Mouse (Mus musculus) kidney, postnatal 0 days (tissue): ENCODE measurements at regions not wholly inside any gene's neighbourhood (a gene's known extent, or its start where the extent isn't known, plus 50 kb on each side); places are given as distances from the start of the nearest gene placed in this dataset.

Source experiments
- ATAC-seq: fragments of 200-750 bp; cut with Nextera tagmentation; replicated peaks from 2 replicates; pipeline ENCODE4 v1.8.0; 2017; ENCODE audit warnings: low read depth, moderate number of reproducible peaks, moderate TSS enrichment, moderate library complexity; ENCODE audit not compliant: low FRiP score
- DNase-seq: peaks from one replicate; pipeline ENCODE4 v3.0.0-alpha.2; 2016; ENCODE audit warnings: low spot score
- H3K27ac ChIP-seq: fragments of 300-500 bp; sonication (generic); 2 replicates; pipeline ENCODE4 v1.5.1; 2014; ENCODE audit warnings: mild to moderate bottlenecking
- H3K27me3 ChIP-seq: fragments of 300-500 bp; sonication (generic); 2 replicates; pipeline ENCODE4 v1.6.1; 2014; ENCODE audit warnings: low read length, mixed read lengths; ENCODE audit not compliant: insufficient read depth
- H3K36me3 ChIP-seq: fragments of 300-500 bp; sonication (generic); 2 replicates; pipeline ENCODE4 v1.6.1; 2014; ENCODE audit warnings: low read length, mixed read lengths; ENCODE audit not compliant: insufficient read depth
- H3K4me1 ChIP-seq: fragments of 300-500 bp; sonication (generic); replicated peaks from 2 replicates; pipeline ENCODE4 v1.6.1; 2014; ENCODE audit warnings: antibody characterized with exemption, low read length, mixed read lengths; ENCODE audit not compliant: insufficient read depth
- H3K4me2 ChIP-seq: fragments of 300-500 bp; sonication (generic); 2 replicates; pipeline ENCODE4 v1.6.1; 2014; ENCODE audit warnings: mild to moderate bottlenecking, low read length, moderate library complexity, mixed read lengths
- H3K4me3 ChIP-seq: fragments of 300-500 bp; sonication (generic); replicated peaks from 2 replicates; pipeline ENCODE4 v1.5.1; 2014; ENCODE audit warnings: low read depth, low read length
- H3K9ac ChIP-seq: fragments of 300-500 bp; sonication (generic); 2 replicates; pipeline ENCODE4 v1.6.1; 2014; ENCODE audit warnings: low read depth, low read length
- H3K9me3 ChIP-seq: fragments of 300-500 bp; sonication (generic); replicated peaks from 2 replicates; pipeline ENCODE4 v1.6.1; 2016; ENCODE audit warnings: low read length, inconsistent platforms, mixed read lengths
- CTCF ChIP-seq: IDR thresholded peaks from 2 replicates; pipeline ENCODE4 v1.5.1; 2016; ENCODE audit warnings: antibody characterized with exemption, low read depth, mild to moderate bottlenecking, moderate library complexity
- WGBS: fragments of 180-500 bp; shearing (Covaris S2); extraction: QIAGEN DNeasy Blood & Tissue Kit; methylation state at CpG from one replicate; pipeline ENCODE4 v1.1.7; 2014; 5-methylcytosine and 5-hydroxymethylcytosine counted together

- 45% methylated on average over 8 of the region's 8 CpGs for WGBS
- peak; percentile 34 for DNase-seq
- no peaks in the 10 kb centered on the region for H3K4me1 ChIP-seq
- no peak overlapping the region for H3K4me2 ChIP-seq
- no peak for TF ChIP-seq CTCF
- H3K36me3 ChIP-seq = no peaks in the 10 kb centered on the region
- no peaks in the 10 kb centered on the region for H3K9me3 ChIP-seq
- H3K27me3 ChIP-seq = no peaks in the 10 kb centered on the region
- no peak overlapping the region for H3K4me3 ChIP-seq
- H3K9ac ChIP-seq = no peak overlapping the region
- no peak overlapping the region for H3K27ac ChIP-seq
- no peak for ATAC-seq
Measured at GRCm38 (mm10) chr3:117108966-117109700, 140.3 kb upstream of the Palmd start.

- no peaks in the 10 kb centered on the region for H3K9me3 ChIP-seq
- no peak overlapping the region for H3K27ac ChIP-seq
- no peak overlapping the region for H3K4me2 ChIP-seq
- no peak overlapping the region for H3K9ac ChIP-seq
- no peak overlapping the region for H3K4me3 ChIP-seq
- 67% methylated on average over 6 of the region's 6 CpGs for WGBS
- no peaks in the 10 kb centered on the region for H3K27me3 ChIP-seq
- no peaks in the 10 kb centered on the region for H3K4me1 ChIP-seq
- TF ChIP-seq CTCF = no peak
- H3K36me3 ChIP-seq = no peaks in the 10 kb centered on the region
- ATAC-seq (no peak), DNase-seq (peak; percentile 5)
Measured at GRCm38 (mm10) chr3:117107986-117108385, 139.2 kb upstream of the Palmd start.

GRCm38 (mm10) chr3:117107378-117107777 is 138.6 kb upstream of the Palmd start:
- Histone ChIP-seq H3K9ac (no peak overlapping the region), H3K36me3 (no peaks in the 10 kb centered on the region), H3K4me2 (no peak overlapping the region), H3K9me3 (no peaks in the 10 kb centered on the region), H3K27ac (no peak overlapping the region), H3K4me3 (no peak overlapping the region), H3K27me3 (no peaks in the 10 kb centered on the region), H3K4me1 (no peaks in the 10 kb centered on the region)
- WGBS = 90% methylated on average over 3 of the region's 3 CpGs
- no peak for TF ChIP-seq CTCF
- DNase-seq (no peak), ATAC-seq (no peak)

- H3K9me3 ChIP-seq = no peaks in the 10 kb centered on the region
- H3K36me3 ChIP-seq = no peaks in the 10 kb centered on the region
- H3K27ac ChIP-seq = no peak overlapping the region
- no peak overlapping the region for H3K4me2 ChIP-seq
- ATAC-seq (no peak), DNase-seq (no peak)
- no peak overlapping the region for H3K9ac ChIP-seq
- no peaks in the 10 kb centered on the region for H3K4me1 ChIP-seq
- no peak overlapping the region for H3K4me3 ChIP-seq
- TF ChIP-seq CTCF = no peak
- no peaks in the 10 kb centered on the region for H3K27me3 ChIP-seq
- WGBS = 64% methylated on average over 2 of the region's 2 CpGs
Measured at GRCm38 (mm10) chr3:117087646-117088045, 118.9 kb upstream of the Palmd start.

GRCm38 (mm10) chr3:117076734-117077133 is 107.9 kb upstream of the Palmd start:
- H3K27me3 ChIP-seq = no peaks in the 10 kb centered on the region
- 51% methylated on average over 2 of the region's 2 CpGs for WGBS
- H3K9me3 ChIP-seq = no peaks in the 10 kb centered on the region
- H3K4me1 ChIP-seq = no peaks in the 10 kb centered on the region
- H3K4me2 ChIP-seq = no peak overlapping the region
- no peak for ATAC-seq
- no peak overlapping the region for H3K27ac ChIP-seq
- no peaks in the 10 kb centered on the region for H3K36me3 ChIP-seq
- H3K4me3 ChIP-seq = no peak overlapping the region
- TF ChIP-seq CTCF = no peak
- DNase-seq = no peak
- H3K9ac ChIP-seq = no peak overlapping the region

- Histone ChIP-seq H3K9ac (no peak overlapping the region), H3K4me2 (no peak overlapping the region), H3K27me3 (no peaks in the 10 kb centered on the region), H3K4me3 (no peak overlapping the region), H3K4me1 (no peaks in the 10 kb centered on the region), H3K9me3 (no peaks in the 10 kb centered on the region), H3K27ac (no peak overlapping the region), H3K36me3 (no peaks in the 10 kb centered on the region)
- no peak for TF ChIP-seq CTCF
- 62% methylated on average over 4 of the region's 4 CpGs for whole genome bisulfite sequencing
- DNase-seq (peak; percentile 4), ATAC-seq (no peak)
Measured at GRCm38 (mm10) chr3:117073399-117073798, 104.6 kb upstream of the Palmd start.

- Histone ChIP-seq H3K36me3 (no peaks in the 10 kb centered on the region), H3K9ac (no peak overlapping the region), H3K27ac (no peak overlapping the region), H3K4me1 (0 out of 2 replicates have a peak, but pooled peaks cover under 1% of the 10 kb centered on the region), H3K4me3 (no peak overlapping the region), H3K27me3 (no peaks in the 10 kb centered on the region), H3K9me3 (no peaks in the 10 kb centered on the region), H3K4me2 (no peak overlapping the region)
- ATAC-seq (no peak; the same call in 1 of the 2 replicates), DNase-seq (peak; percentile 78)
- no peak for TF ChIP-seq CTCF
- WGBS = 45% methylated on average over 3 of the region's 3 CpGs
Measured at GRCm38 (mm10) chr3:117072998-117073397, 104.2 kb upstream of the Palmd start.
